Mouse (Mus musculus) spleen, postnatal 0 days (tissue): ENCODE measurements around the gene Hspb8. TPM values are rescaled to one million over a fixed set of nuclear protein-coding genes. Genes with fewer than 3 reads are reported as not detected.

Experiments used
- polyA plus RNA-seq: library from polyadenylated mRNA; unstranded; fragments of >200 nt; fragmentation: Nextera tagmentation; extraction: Ambion mirVana; gene quantifications from 2 replicates; pipeline ENCODE4 v1.2.1, GENCODE M21; 2015

The Hspb8 gene
- polyA plus RNA-seq = 1.5 and 2.3 TPM in 2 replicates

DNA sequence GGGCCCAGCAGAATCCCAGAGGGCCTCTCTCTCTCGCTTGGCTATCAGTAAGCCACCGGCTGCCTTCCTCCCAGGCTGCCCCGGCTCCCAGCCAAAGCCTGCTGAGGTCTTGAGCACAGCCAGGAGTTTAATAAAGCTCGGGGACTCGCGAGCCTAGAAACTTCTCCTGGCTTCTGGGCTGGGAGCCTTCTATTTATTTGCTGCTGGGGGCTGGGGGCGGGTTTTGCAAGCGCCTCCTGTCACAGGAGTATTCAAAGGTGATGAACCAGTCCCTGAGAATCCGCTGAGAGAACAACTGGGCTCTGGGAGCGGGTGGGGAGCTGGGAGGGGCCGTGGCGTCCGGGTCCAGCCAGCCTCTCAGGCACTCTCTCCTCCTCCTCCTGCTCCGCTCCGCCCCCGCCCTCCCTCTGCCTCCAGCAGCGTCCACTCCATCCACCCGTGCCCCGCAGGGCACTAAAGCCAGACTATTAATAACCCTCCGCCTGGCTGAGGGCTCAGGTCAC, at the start of gene Hspb8:
Gene Hspb8, minus strand, starts transcription at position 166 of the 503 bp plus-strand sequence.

Other genes with a start within 250 kb of the Hspb8 start
- gene Ccdc60, start 133.9 kb downstream of the Hspb8 start, polyA plus RNA-seq = 0.15 and 0.16 TPM in 2 replicates
- gene Srrm4, start 169.0 kb upstream of the Hspb8 start, polyA plus RNA-seq = 0.04 TPM in 1 of 2 replicates, not detected in the other